Mouse (Mus musculus): ENCODE measurements around the gene Camsap1. TPM values are rescaled to one million over a fixed set of nuclear protein-coding genes. Genes with fewer than 3 reads are reported as not detected.

Gene Camsap1
- polyA plus RNA-seq, 1 experiment from 2014 or later, result 4.2 TPM

DNA sequence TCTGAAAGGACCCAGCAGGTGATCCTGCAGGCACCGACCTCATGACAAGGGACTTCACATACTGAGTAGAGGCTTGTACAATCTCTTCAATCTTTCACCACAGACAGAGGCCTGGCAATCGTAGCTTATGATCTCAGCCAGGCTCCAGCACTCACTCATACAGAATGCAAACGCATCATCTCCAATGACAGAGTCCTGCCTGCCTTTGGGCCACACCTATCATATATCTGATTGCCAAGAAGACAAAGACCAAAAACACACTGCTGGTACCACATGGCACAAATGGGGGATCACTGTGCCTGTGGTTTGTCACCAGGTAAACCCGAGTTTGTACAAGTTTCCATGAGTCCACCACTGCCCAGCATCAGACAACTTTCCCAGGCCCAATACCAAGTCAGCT, 34.2 kb upstream of the Camsap1 start:
- Histone ChIP-seq H3K4me3 (ENCODE audit: low read length) (no peak overlapping the region), H3K27me3 (replicated peaks; ENCODE audit: control insufficient read depth, insufficient read depth, low read length) (no peaks in the 10 kb centered on the region), H3K27ac (ENCODE audit: low read length) (no peak overlapping the region), H3K9ac (ENCODE audit: low read depth, low read length) (no peak overlapping the region), H3K36me3 (ENCODE audit: control insufficient read depth, insufficient read depth, low read length) (0 out of 2 replicates have a peak, but pooled peaks cover 8% of the 10 kb centered on the region), H3K4me2 (ENCODE audit: low read depth, low read length) (no peak overlapping the region), H3K4me1 (ENCODE audit: control insufficient read depth, insufficient read depth, low read length) (peaks cover 15% of the 10 kb centered on the region), H3K9me3 (ENCODE audit: control insufficient read depth, low read length) (no peaks in the 10 kb centered on the region)
- WGBS, result 77% methylated on average over 4 of the region's 4 CpGs
- ATAC-seq, result no peak

GRCm38 (mm10) chr2:26013674-26014073, 30.6 kb upstream of the Camsap1 start:
- H3K4me3 ChIP-seq (ENCODE audit: low read length), result no peak overlapping the region
- no peak overlapping the region for H3K4me2 ChIP-seq (ENCODE audit: low read depth, low read length)
- H3K27me3 ChIP-seq (replicated peaks; ENCODE audit: control insufficient read depth, insufficient read depth, low read length), result no peaks in the 10 kb centered on the region
- 85% methylated on average over 3 of the region's 3 CpGs for WGBS
- peak; percentile 87 for ATAC-seq
- no peaks in the 10 kb centered on the region for H3K9me3 ChIP-seq (ENCODE audit: control insufficient read depth, low read length)
- H3K4me1 ChIP-seq (ENCODE audit: control insufficient read depth, insufficient read depth, low read length), result no peaks in the 10 kb centered on the region; the same call in 1 of the 2 replicates
- H3K36me3 ChIP-seq (ENCODE audit: control insufficient read depth, insufficient read depth, low read length), result peaks cover 17% of the 10 kb centered on the region
- H3K9ac ChIP-seq (ENCODE audit: low read depth, low read length), result no peak overlapping the region
- no peak overlapping the region for H3K27ac ChIP-seq (ENCODE audit: low read length)

DNA sequence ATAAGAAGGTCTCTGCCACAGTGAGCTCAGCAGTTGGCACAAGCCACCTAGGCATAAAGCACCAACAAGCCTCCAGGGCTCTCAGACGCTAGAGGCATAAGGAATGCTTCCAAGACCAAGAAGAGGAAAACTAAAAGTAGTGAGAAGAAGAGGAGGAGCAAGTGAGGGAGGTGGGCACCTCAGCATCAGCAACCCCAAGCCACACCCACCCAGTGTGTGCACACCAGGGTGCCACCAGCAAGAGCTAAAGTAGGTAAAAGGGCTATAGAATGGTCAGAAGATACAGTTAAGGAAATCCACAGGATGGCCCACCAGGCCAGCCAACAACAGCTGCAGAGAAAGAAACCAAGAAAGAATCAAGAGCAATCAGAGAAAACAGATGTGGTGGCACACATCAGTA, 28.3 kb upstream of the Camsap1 start:
- no peaks in the 10 kb centered on the region for H3K4me1 ChIP-seq (ENCODE audit: control insufficient read depth, insufficient read depth, low read length)
- H3K9me3 ChIP-seq (ENCODE audit: control insufficient read depth, low read length), result no peaks in the 10 kb centered on the region
- H3K4me2 ChIP-seq (ENCODE audit: low read depth, low read length), result no peak overlapping the region
- 75% methylated on average over 1 of the region's 1 CpGs for WGBS
- ATAC-seq, result no peak
- H3K27ac ChIP-seq (ENCODE audit: low read length), result no peak overlapping the region
- H3K36me3 ChIP-seq (ENCODE audit: control insufficient read depth, insufficient read depth, low read length), result peaks cover 26% of the 10 kb centered on the region
- H3K9ac ChIP-seq (ENCODE audit: low read depth, low read length), result no peak overlapping the region
- H3K27me3 ChIP-seq (replicated peaks; ENCODE audit: control insufficient read depth, insufficient read depth, low read length), result no peaks in the 10 kb centered on the region
- no peak overlapping the region for H3K4me3 ChIP-seq (ENCODE audit: low read length)

- Histone ChIP-seq H3K4me3 (ENCODE audit: low read length) (no peak overlapping the region), H3K27ac (ENCODE audit: low read length) (no peak overlapping the region), H3K9me3 (ENCODE audit: control insufficient read depth, low read length) (no peaks in the 10 kb centered on the region), H3K4me1 (ENCODE audit: control insufficient read depth, insufficient read depth, low read length) (no peaks in the 10 kb centered on the region), H3K27me3 (replicated peaks; ENCODE audit: control insufficient read depth, insufficient read depth, low read length) (no peaks in the 10 kb centered on the region), H3K36me3 (ENCODE audit: control insufficient read depth, insufficient read depth, low read length) (peaks cover 8% of the 10 kb centered on the region; the same call in 1 of the 2 replicates), H3K9ac (ENCODE audit: low read depth, low read length) (no peak overlapping the region), H3K4me2 (ENCODE audit: low read depth, low read length) (no peak overlapping the region)
- no peak for ATAC-seq
- 89% methylated on average over 2 of the region's 2 CpGs for WGBS
Measured at GRCm38 (mm10) chr2:26002001-26002400, 18.9 kb upstream of the Camsap1 start.

DNA sequence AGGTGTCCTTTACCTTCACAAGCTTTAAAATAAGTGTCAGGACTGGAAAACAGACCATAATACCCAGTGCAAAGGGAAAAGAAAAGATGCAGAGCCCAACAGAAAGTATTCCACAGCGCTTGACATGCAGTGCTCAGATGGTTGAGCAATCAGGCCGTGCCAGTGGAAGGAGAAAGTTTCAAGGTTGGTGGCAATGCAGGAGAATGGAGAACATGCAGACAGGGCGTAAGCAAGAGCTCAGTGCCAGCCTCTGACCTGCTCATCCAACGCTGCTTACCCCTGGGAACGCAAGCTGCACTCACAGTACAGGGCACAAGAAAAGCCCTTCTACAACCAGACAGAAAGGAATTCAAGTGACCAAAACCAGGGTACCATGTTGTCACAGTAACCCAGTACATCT, 18.1 kb upstream of the Camsap1 start:
- Histone ChIP-seq H3K27ac (ENCODE audit: low read length) (no peak overlapping the region), H3K27me3 (replicated peaks; ENCODE audit: control insufficient read depth, insufficient read depth, low read length) (no peaks in the 10 kb centered on the region), H3K4me2 (ENCODE audit: low read depth, low read length) (no peak overlapping the region), H3K4me3 (ENCODE audit: low read length) (no peak overlapping the region), H3K9me3 (ENCODE audit: control insufficient read depth, low read length) (no peaks in the 10 kb centered on the region), H3K4me1 (ENCODE audit: control insufficient read depth, insufficient read depth, low read length) (no peaks in the 10 kb centered on the region), H3K36me3 (ENCODE audit: control insufficient read depth, insufficient read depth, low read length) (peaks cover 3% of the 10 kb centered on the region; the same call in 1 of the 2 replicates), H3K9ac (ENCODE audit: low read depth, low read length) (no peak overlapping the region)
- WGBS, result 96% methylated on average over 5 of the region's 5 CpGs
- ATAC-seq, result no peak

DNA sequence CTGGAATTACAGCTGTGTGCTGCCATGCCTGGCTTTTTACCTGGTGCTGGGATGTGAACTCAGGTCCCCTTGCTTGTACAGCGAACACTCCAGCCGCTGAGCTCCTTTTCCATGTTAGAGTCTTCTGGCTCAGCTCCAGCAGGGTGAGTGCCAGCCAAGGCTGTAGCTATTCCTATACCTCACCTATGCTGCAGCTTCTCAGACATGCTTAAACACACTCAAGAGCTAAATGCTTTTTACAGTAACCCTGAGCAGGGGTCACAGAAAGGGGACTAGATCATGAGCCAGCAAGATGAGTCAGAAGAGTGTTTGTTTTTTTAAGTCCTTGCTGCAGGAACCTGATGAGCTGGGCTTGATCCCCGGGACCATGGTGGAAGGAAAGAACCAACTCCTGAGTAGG, 14.6 kb upstream of the Camsap1 start:
- no peak overlapping the region for H3K4me3 ChIP-seq (ENCODE audit: low read length)
- no peak for ATAC-seq
- H3K36me3 ChIP-seq (ENCODE audit: control insufficient read depth, insufficient read depth, low read length), result peaks cover 3% of the 10 kb centered on the region; the same call in 1 of the 2 replicates
- H3K9me3 ChIP-seq (ENCODE audit: control insufficient read depth, low read length), result no peaks in the 10 kb centered on the region
- no peak overlapping the region for H3K27ac ChIP-seq (ENCODE audit: low read length)
- no peaks in the 10 kb centered on the region for H3K27me3 ChIP-seq (replicated peaks; ENCODE audit: control insufficient read depth, insufficient read depth, low read length)
- H3K4me1 ChIP-seq (ENCODE audit: control insufficient read depth, insufficient read depth, low read length), result no peaks in the 10 kb centered on the region
- no peak overlapping the region for H3K4me2 ChIP-seq (ENCODE audit: low read depth, low read length)
- WGBS, result 97% methylated on average over 3 of the region's 3 CpGs
- no peak overlapping the region for H3K9ac ChIP-seq (ENCODE audit: low read depth, low read length)

DNA sequence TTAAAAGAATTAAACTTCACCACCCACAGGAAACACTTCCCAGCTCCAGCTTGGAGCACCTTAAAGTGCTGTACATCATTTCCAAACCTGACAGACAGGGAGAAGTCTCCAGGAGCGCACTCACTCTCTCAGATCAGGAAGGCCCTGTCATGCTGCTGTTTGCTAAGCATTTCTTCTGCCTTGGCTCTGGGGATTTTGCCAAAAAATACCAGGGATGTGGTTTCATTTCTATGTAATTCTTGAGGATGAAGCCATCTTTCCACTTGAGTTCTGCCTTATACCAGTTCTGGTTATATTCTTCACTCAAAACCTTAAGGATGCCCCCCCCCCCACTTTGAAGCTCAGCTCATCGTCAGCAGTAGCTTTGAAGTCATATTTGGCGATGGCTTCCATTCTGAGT, 11.7 kb upstream of the Camsap1 start:
- H3K27me3 ChIP-seq (replicated peaks; ENCODE audit: control insufficient read depth, insufficient read depth, low read length), result no peaks in the 10 kb centered on the region
- peaks cover 3% of the 10 kb centered on the region; the same call in 1 of the 2 replicates for H3K36me3 ChIP-seq (ENCODE audit: control insufficient read depth, insufficient read depth, low read length)
- WGBS, result 72% methylated on average over 3 of the region's 3 CpGs
- H3K4me1 ChIP-seq (ENCODE audit: control insufficient read depth, insufficient read depth, low read length), result no peaks in the 10 kb centered on the region
- no peaks in the 10 kb centered on the region for H3K9me3 ChIP-seq (ENCODE audit: control insufficient read depth, low read length)
- ATAC-seq, result no peak
- no peak overlapping the region for H3K9ac ChIP-seq (ENCODE audit: low read depth, low read length)
- no peak overlapping the region for H3K4me3 ChIP-seq (ENCODE audit: low read length)
- no peak overlapping the region for H3K4me2 ChIP-seq (ENCODE audit: low read depth, low read length)
- H3K27ac ChIP-seq (ENCODE audit: low read length), result no peak overlapping the region

DNA sequence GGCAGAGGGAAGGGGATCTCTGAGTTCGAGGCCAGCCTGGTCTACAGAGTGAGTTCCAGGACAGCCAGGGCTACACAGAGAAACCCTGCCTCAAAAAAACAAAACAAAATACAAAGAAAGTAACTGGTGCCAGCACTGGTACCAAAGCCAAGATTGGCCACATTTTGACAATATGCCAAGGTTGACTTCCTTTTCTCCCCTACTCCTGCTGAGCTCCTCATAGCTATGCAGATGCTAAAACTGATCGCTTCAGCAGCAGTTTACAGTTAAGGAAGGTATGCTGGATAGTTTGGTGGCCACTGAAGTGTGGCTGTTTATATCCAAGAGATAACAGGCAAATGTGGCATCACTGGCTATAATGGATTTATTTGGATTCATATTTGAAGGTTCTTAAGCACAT, 9.2 kb upstream of the Camsap1 start:
- no peaks in the 10 kb centered on the region for H3K27me3 ChIP-seq (replicated peaks; ENCODE audit: control insufficient read depth, insufficient read depth, low read length)
- WGBS, result 68% methylated on average over 2 of the region's 2 CpGs
- no peak overlapping the region for H3K9ac ChIP-seq (ENCODE audit: low read depth, low read length)
- H3K9me3 ChIP-seq (ENCODE audit: control insufficient read depth, low read length), result no peaks in the 10 kb centered on the region
- no peaks in the 10 kb centered on the region for H3K36me3 ChIP-seq (ENCODE audit: control insufficient read depth, insufficient read depth, low read length)
- no peak overlapping the region for H3K4me3 ChIP-seq (ENCODE audit: low read length)
- no peak overlapping the region for H3K4me2 ChIP-seq (ENCODE audit: low read depth, low read length)
- no peaks in the 10 kb centered on the region for H3K4me1 ChIP-seq (ENCODE audit: control insufficient read depth, insufficient read depth, low read length)
- no peak for ATAC-seq
- no peak overlapping the region for H3K27ac ChIP-seq (ENCODE audit: low read length)

DNA sequence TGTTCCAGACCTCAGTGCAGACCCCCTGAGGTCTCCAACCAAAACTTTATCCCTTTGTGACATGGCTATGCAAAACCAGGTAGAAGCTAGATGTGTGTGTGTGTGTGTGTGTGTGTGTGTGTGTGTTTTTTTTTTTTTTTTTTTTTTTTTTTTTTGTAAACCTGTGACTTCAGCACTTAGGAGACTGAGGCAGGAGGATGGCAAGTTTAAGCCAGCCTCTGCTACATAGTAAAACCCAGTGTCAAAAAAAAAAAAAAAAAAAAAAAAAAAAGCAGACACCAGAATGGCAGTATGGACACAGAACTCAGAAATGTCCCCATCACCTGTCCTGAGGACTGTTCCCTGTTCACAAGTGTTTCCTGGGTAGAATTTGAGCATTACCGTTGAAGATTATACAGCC, 6.6 kb upstream of the Camsap1 start:
- Histone ChIP-seq H3K4me3 (ENCODE audit: low read length) (no peak overlapping the region), H3K36me3 (ENCODE audit: control insufficient read depth, insufficient read depth, low read length) (no peaks in the 10 kb centered on the region), H3K9ac (ENCODE audit: low read depth, low read length) (no peak overlapping the region), H3K4me1 (ENCODE audit: control insufficient read depth, insufficient read depth, low read length) (no peaks in the 10 kb centered on the region), H3K27ac (ENCODE audit: low read length) (no peak overlapping the region), H3K4me2 (ENCODE audit: low read depth, low read length) (no peak overlapping the region), H3K9me3 (ENCODE audit: control insufficient read depth, low read length) (no peaks in the 10 kb centered on the region), H3K27me3 (replicated peaks; ENCODE audit: control insufficient read depth, insufficient read depth, low read length) (no peaks in the 10 kb centered on the region)
- 83% methylated on average over 1 of the region's 1 CpGs for WGBS
- ATAC-seq, result no peak

DNA sequence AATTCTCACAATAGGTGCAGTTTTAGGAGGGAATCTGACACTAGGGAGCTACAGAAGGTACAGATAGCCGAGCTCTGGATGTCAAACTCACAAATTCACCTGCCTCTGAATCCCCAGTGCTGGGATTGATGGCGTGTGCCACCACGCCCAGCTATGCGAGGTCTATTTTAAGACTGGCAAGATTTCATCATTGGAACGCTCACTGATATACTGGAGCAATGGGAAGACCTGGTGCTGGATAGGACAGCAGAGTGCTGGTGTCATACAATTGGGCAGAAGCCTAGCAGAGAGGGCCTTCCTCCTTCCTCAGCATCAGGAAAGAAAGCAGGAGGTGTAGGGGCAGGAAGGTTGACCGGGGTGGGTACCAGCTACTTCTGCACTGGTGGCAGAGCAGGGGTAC, 4.7 kb upstream of the Camsap1 start:
- no peak overlapping the region for H3K9ac ChIP-seq (ENCODE audit: low read depth, low read length)
- H3K27ac ChIP-seq (ENCODE audit: low read length), result no peak overlapping the region
- no peaks in the 10 kb centered on the region for H3K27me3 ChIP-seq (replicated peaks; ENCODE audit: control insufficient read depth, insufficient read depth, low read length)
- H3K36me3 ChIP-seq (ENCODE audit: control insufficient read depth, insufficient read depth, low read length), result no peaks in the 10 kb centered on the region
- no peak overlapping the region for H3K4me2 ChIP-seq (ENCODE audit: low read depth, low read length)
- H3K4me1 ChIP-seq (ENCODE audit: control insufficient read depth, insufficient read depth, low read length), result peaks cover 3% of the 10 kb centered on the region
- no peak for ATAC-seq
- WGBS, result 78% methylated on average over 6 of the region's 6 CpGs
- H3K9me3 ChIP-seq (ENCODE audit: control insufficient read depth, low read length), result no peaks in the 10 kb centered on the region
- no peak overlapping the region for H3K4me3 ChIP-seq (ENCODE audit: low read length)

Measured in intestine, embryonic 16.5 days (tissue).